8 mouse cellular contexts compared by ENCODE assay signal in genomic region chr13:30186456-30186855, GRCm38 (mm10). TPM values are rescaled to one million over a fixed set of nuclear protein-coding genes. Genes with fewer than 3 reads are reported as not detected.
A peak's percentile ranks its signal among the peaks of the same experiment; 100 is the strongest.
DNase-seq lines count a peak whose midpoint lies in the region; ATAC-seq and TF ChIP-seq lines count a peak whose summit lies in the region.

No protein-coding gene starts in this region.

- TF ChIP-seq EP300 in liver, postnatal 0 days (IDR thresholded peaks at IDR 0.05; ENCODE audit: low read depth), result no peak

- no peaks in the 10 kb centered on the region for H3K9me3 ChIP-seq in kidney, embryonic 16.5 days (ENCODE audit: low read length)
- H3K9me3 ChIP-seq in liver, postnatal 0 days (ENCODE audit: low read length), result no peaks in the 10 kb centered on the region

- no peak for DNase-seq in kidney, postnatal 25 days
- DNase-seq in frontal cortex, postnatal 10 days (ENCODE audit: low spot score in 2 of 2), result peak; percentile 39 to 51
- DNase-seq in left cerebral cortex, adult 9 months (ENCODE audit: low spot score in 2 of 2), result peak; percentile 35 to 54
- DNase-seq in c-Kit-positive CD71-positive TER-119-positive erythroid progenitor cells, embryonic 14.5 days (ENCODE audit: low spot score), result no peak
- no peak for DNase-seq in spleen, postnatal 36 days (ENCODE audit: low spot score in 2 of 2)
- DNase-seq in liver, postnatal 0 days, result no peak

- no peak overlapping the region for H3ac ChIP-seq in myocyte (ENCODE audit: control insufficient read depth, insufficient read length)

- no peaks in the 10 kb centered on the region for H3K36me3 ChIP-seq in kidney, embryonic 16.5 days (ENCODE audit: insufficient read depth, low read length)
- H3K36me3 ChIP-seq in myocyte (ENCODE audit: control insufficient read depth, insufficient read depth), result no peaks in the 10 kb centered on the region
- no peaks in the 10 kb centered on the region for H3K36me3 ChIP-seq in liver, postnatal 0 days (replicated peaks; ENCODE audit: insufficient read depth, low read length)

- H3K4me3 ChIP-seq in kidney, embryonic 16.5 days (ENCODE audit: low read length), result no peak overlapping the region
- no peak overlapping the region for H3K4me3 ChIP-seq in myocyte
- H3K4me3 ChIP-seq in liver, postnatal 0 days (ENCODE audit: low read depth, low read length), result no peak overlapping the region

- H3K79me2 ChIP-seq in myocyte (ENCODE audit: control insufficient read depth, insufficient read depth), result no peaks in the 10 kb centered on the region

- TF ChIP-seq POLR2A in myocyte (IDR thresholded peaks at IDR 0.05; ENCODE audit: insufficient read length, low read depth), result no peak

- WGBS in kidney, embryonic 16.5 days, result 59% methylated on average over 8 of the region's 8 CpGs
- 85% methylated on average over 8 of the region's 8 CpGs for WGBS in liver, postnatal 0 days (ENCODE audit: insufficient replicate concordance)

- no peaks in the 10 kb centered on the region for H3K27me3 ChIP-seq in kidney, embryonic 16.5 days (ENCODE audit: insufficient read depth, low read length)
- H3K27me3 ChIP-seq in myocyte (ENCODE audit: control insufficient read depth, insufficient read depth, insufficient read length), result no peaks in the 10 kb centered on the region
- no peaks in the 10 kb centered on the region for H3K27me3 ChIP-seq in liver, postnatal 0 days (ENCODE audit: insufficient read depth, low read length)

- no peak for TF ChIP-seq CTCF in liver, postnatal 0 days (IDR thresholded peaks at IDR 0.05; ENCODE audit: low read depth)

- peak; percentile 61 for ATAC-seq in kidney, embryonic 16.5 days (ENCODE audit: low FRiP score, low TSS enrichment)
- ATAC-seq in liver, postnatal 0 days, result no peak

- no peak overlapping the region for H3K9ac ChIP-seq in kidney, embryonic 16.5 days (replicated peaks; ENCODE audit: low read length)
- no peak overlapping the region for H3K9ac ChIP-seq in liver, postnatal 0 days (replicated peaks)

- peaks cover 10% of the 10 kb centered on the region; the same call in 1 of the 2 replicates for H3K4me1 ChIP-seq in kidney, embryonic 16.5 days (ENCODE audit: insufficient read depth, low read length)
- H3K4me1 ChIP-seq in liver, postnatal 0 days (ENCODE audit: insufficient read depth), result no peaks in the 10 kb centered on the region

- no peak overlapping the region for H3K4me2 ChIP-seq in kidney, embryonic 16.5 days (replicated peaks; ENCODE audit: low read depth, low read length)
- H3K4me2 ChIP-seq in myocyte (ENCODE audit: low read depth), result peak overlapping the region; percentile 63
- H3K4me2 ChIP-seq in liver, postnatal 0 days (ENCODE audit: low read depth, low read length), result no peak overlapping the region

- no peak overlapping the region for H3K27ac ChIP-seq in kidney, embryonic 16.5 days (ENCODE audit: low read length)
- no peak overlapping the region for H3K27ac ChIP-seq in liver, postnatal 0 days (ENCODE audit: low read depth)

TF ChIP-seq in myocyte, 11 proteins besides CTCF, POLR2A, EP300 and RAD21:
- peak in 2 of 3 experiments; percentile 46 to 82 for TF ChIP-seq MYOG (IDR thresholded peaks at IDR 0.05; ENCODE audit: control insufficient read depth in 1 of 3, insufficient read depth in 1 of 3, insufficient read length in 2 of 3, low read depth in 2 of 3)
- TF ChIP-seq CEBPB (IDR thresholded peaks at IDR 0.05; ENCODE audit: insufficient read depth, poor library complexity, severe bottlenecking), result 0 out of 2 replicates have a peak, but pooled peaks have one; percentile 1
- no peak for TF ChIP-seq E2F4 (IDR thresholded peaks at IDR 0.05; ENCODE audit: insufficient read depth)
- TF ChIP-seq USF1 (IDR thresholded peaks at IDR 0.05; ENCODE audit: low read depth), result no peak
- TF ChIP-seq TCF3 (IDR thresholded peaks at IDR 0.05; ENCODE audit: insufficient read length, low read depth), result peak; percentile 21
- TF ChIP-seq POLR2AphosphoS2 (IDR thresholded peaks at IDR 0.05; ENCODE audit: insufficient read length, low read depth), result no peak
- no peak for TF ChIP-seq REST (IDR thresholded peaks at IDR 0.05; ENCODE audit: insufficient read depth, insufficient read length)
- no peak for TF ChIP-seq MAX (IDR thresholded peaks at IDR 0.05; ENCODE audit: low read depth)
- TF ChIP-seq MYOD1 (IDR thresholded peaks at IDR 0.05; ENCODE audit: control insufficient read depth in 1 of 3, insufficient read length in 2 of 3, low read depth in 2 of 3), result peak in 2 of 3 experiments; percentile 83 to 85
- TF ChIP-seq SRF (IDR thresholded peaks at IDR 0.05; ENCODE audit: control insufficient read depth, insufficient read length, low read depth), result no peak
- peak; percentile 65 for TF ChIP-seq TCF12 (IDR thresholded peaks at IDR 0.05; ENCODE audit: insufficient read depth, poor library complexity, severe bottlenecking)
TF ChIP-seq in myocyte: peak in this region for 5.

RNA-seq across cellular contexts. Expression of gene Mboat1, which starts 50.2 kb away (rescaled TPM):
- polyA plus RNA-seq in kidney, embryonic 16.5 days (2015; fragmentation: Nextera tagmentation; extraction: Ambion mirVana), result 30.7 and 32.4 TPM in 2 replicates
- 6.9 TPM for polyA plus RNA-seq in myocyte (2012; fragmentation: generic; extraction: Trizol)
- polyA plus RNA-seq in liver, postnatal 0 days (2015; fragmentation: Nextera tagmentation; extraction: Ambion mirVana), result 1.1 and 1.5 TPM in 2 replicates

Comparison
In these comparisons a context has a peak if more than half of its experiments do, and no peak if none do; other contexts are left out.
1. DNase-seq: peak in frontal cortex, postnatal 10 days (2 of 2) and left cerebral cortex, adult 9 months (2 of 2); none in kidney, postnatal 25 days (0 of 2), c-Kit-positive CD71-positive TER-119-positive erythroid progenitor cells, embryonic 14.5 days (single experiment), spleen, postnatal 36 days (0 of 2) and liver, postnatal 0 days (single experiment).